Mouse (Mus musculus): ENCODE measurements at regions not wholly inside any gene's neighbourhood (a gene's known extent, or its start where the extent isn't known, plus 50 kb on each side); places are given as distances from the start of the nearest gene placed in this dataset.

GRCm38 (mm10) chr15:61168842-61169416 lies 246.1 kb upstream of the A1bg start:
- no peak overlapping the region for H3K4me3 ChIP-seq (ENCODE audit: insufficient read depth, low read depth, low read length)
- TF ChIP-seq POLR2A (IDR thresholded peaks at IDR 0.05; ENCODE audit: extremely low read depth, insufficient read depth, low read length) (no peak), CTCF (IDR thresholded peaks at IDR 0.05; ENCODE audit: low read depth, low read length) (no peak)
- 0 out of 2 replicates have a peak overlapping the region, but pooled peaks have one; percentile 17 for H3K27ac ChIP-seq (replicated peaks; ENCODE audit: insufficient read depth, low read depth, low read length)
- 29% methylated on average over 1 of the region's 1 CpGs for WGBS
- peaks cover 7% of the 10 kb centered on the region for H3K4me1 ChIP-seq (ENCODE audit: control insufficient read depth, insufficient read depth, low read length)
- no peaks in the 10 kb centered on the region for H3K36me3 ChIP-seq (ENCODE audit: control insufficient read depth, insufficient read depth, low read length)
- no peak overlapping the region for H3K9ac ChIP-seq (ENCODE audit: low read depth, low read length)
- peak; percentile 82 for DNase-seq (ENCODE audit: extremely low read depth, low read depth, low spot score)
- H3K79me2 ChIP-seq (ENCODE audit: control insufficient read depth, insufficient read depth, low read length) = no peaks in the 10 kb centered on the region
- no peaks in the 10 kb centered on the region for H3K27me3 ChIP-seq (ENCODE audit: control insufficient read depth, insufficient read depth, low read length)

GRCm38 (mm10) chr15:61165050-61165449 lies 242.2 kb upstream of the A1bg start:
- WGBS = 73% methylated on average over 5 of the region's 5 CpGs

DNA sequence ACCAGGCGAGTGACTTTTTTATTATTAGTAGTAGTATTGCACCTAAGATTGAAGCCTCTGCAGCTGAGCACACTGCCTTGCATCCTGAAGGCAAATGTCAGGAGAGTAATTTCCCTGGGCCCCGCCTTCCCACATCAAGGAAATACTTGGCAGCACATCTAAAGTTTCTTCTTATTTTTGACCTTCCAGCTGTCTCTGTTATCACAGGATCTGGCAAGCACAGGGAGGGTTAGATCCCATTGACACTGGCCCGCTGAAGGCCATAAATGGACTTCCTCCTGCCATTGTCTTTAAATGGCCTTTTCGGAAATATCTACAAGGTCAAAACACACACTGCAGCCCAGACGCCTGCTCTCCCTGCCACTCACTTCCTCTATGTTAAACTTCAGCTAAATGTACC lies 238.6 kb upstream of the A1bg start:
- TF ChIP-seq CTCF (IDR thresholded peaks at IDR 0.05; ENCODE audit: low read depth, low read length) (no peak), POLR2A (IDR thresholded peaks at IDR 0.05; ENCODE audit: extremely low read depth, insufficient read depth, low read length) (no peak)
- Histone ChIP-seq H3K36me3 (ENCODE audit: control insufficient read depth, insufficient read depth, low read length) (no peaks in the 10 kb centered on the region), H3K9ac (ENCODE audit: low read depth, low read length) (no peak overlapping the region), H3K27me3 (ENCODE audit: control insufficient read depth, insufficient read depth, low read length) (no peaks in the 10 kb centered on the region), H3K79me2 (ENCODE audit: control insufficient read depth, insufficient read depth, low read length) (no peaks in the 10 kb centered on the region), H3K4me3 (ENCODE audit: insufficient read depth, low read depth, low read length) (no peak overlapping the region), H3K27ac (replicated peaks; ENCODE audit: insufficient read depth, low read depth, low read length) (no peak overlapping the region), H3K4me1 (ENCODE audit: control insufficient read depth, insufficient read depth, low read length) (no peaks in the 10 kb centered on the region)
- DNase-seq (ENCODE audit: extremely low read depth, low read depth, low spot score) = no peak
- WGBS = 75% methylated on average over 5 of the region's 5 CpGs

More at GRCm38 (mm10) chr15:61165050-61165449, 242.2 kb upstream of the A1bg start:
- no peak for DNase-seq (ENCODE audit: extremely low read depth, low read depth, low spot score)
- Histone ChIP-seq H3K4me3 (ENCODE audit: insufficient read depth, low read depth, low read length) (no peak overlapping the region), H3K9ac (ENCODE audit: low read depth, low read length) (no peak overlapping the region), H3K4me1 (ENCODE audit: control insufficient read depth, insufficient read depth, low read length) (peaks cover 7% of the 10 kb centered on the region), H3K27ac (replicated peaks; ENCODE audit: insufficient read depth, low read depth, low read length) (no peak overlapping the region), H3K36me3 (ENCODE audit: control insufficient read depth, insufficient read depth, low read length) (no peaks in the 10 kb centered on the region), H3K79me2 (ENCODE audit: control insufficient read depth, insufficient read depth, low read length) (no peaks in the 10 kb centered on the region), H3K27me3 (ENCODE audit: control insufficient read depth, insufficient read depth, low read length) (no peaks in the 10 kb centered on the region)
- no peak for TF ChIP-seq CTCF (IDR thresholded peaks at IDR 0.05; ENCODE audit: low read depth, low read length)
- TF ChIP-seq POLR2A (IDR thresholded peaks at IDR 0.05; ENCODE audit: extremely low read depth, insufficient read depth, low read length) = no peak

GRCm38 (mm10) chr15:61160666-61161065 lies 237.9 kb upstream of the A1bg start:
- DNase-seq (ENCODE audit: extremely low read depth, low read depth, low spot score) = no peak
- WGBS = 45% methylated on average over 1 of the region's 1 CpGs
- Histone ChIP-seq H3K27me3 (ENCODE audit: control insufficient read depth, insufficient read depth, low read length) (no peaks in the 10 kb centered on the region), H3K4me1 (ENCODE audit: control insufficient read depth, insufficient read depth, low read length) (no peaks in the 10 kb centered on the region), H3K4me3 (ENCODE audit: insufficient read depth, low read depth, low read length) (no peak overlapping the region), H3K9ac (ENCODE audit: low read depth, low read length) (no peak overlapping the region), H3K36me3 (ENCODE audit: control insufficient read depth, insufficient read depth, low read length) (no peaks in the 10 kb centered on the region), H3K27ac (replicated peaks; ENCODE audit: insufficient read depth, low read depth, low read length) (no peak overlapping the region), H3K79me2 (ENCODE audit: control insufficient read depth, insufficient read depth, low read length) (no peaks in the 10 kb centered on the region)
- TF ChIP-seq POLR2A (IDR thresholded peaks at IDR 0.05; ENCODE audit: extremely low read depth, insufficient read depth, low read length) (no peak), CTCF (IDR thresholded peaks at IDR 0.05; ENCODE audit: low read depth, low read length) (no peak)

DNA sequence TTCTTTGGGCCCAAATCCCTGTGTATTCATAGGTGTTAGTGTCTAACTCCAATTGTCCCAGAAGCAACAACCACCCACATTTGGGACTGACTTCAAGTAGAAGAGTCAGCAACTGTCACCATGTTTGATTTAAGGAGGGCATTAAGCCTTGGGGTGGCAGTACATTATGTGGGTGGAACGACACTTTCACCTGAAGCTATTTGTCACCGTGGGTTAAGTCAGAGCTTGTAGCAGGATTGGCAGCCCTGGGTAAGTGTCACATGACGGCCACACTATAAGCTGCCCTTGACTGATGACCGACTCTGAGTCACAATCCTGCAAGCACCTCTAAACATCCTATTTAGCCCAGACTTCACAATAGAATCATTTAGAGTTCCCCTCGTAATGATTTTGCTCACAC lies 236.7 kb upstream of the A1bg start:
- DNase-seq (ENCODE audit: extremely low read depth, low read depth, low spot score) = no peak
- Histone ChIP-seq H3K79me2 (ENCODE audit: control insufficient read depth, insufficient read depth, low read length) (no peaks in the 10 kb centered on the region), H3K4me1 (ENCODE audit: control insufficient read depth, insufficient read depth, low read length) (no peaks in the 10 kb centered on the region), H3K27me3 (ENCODE audit: control insufficient read depth, insufficient read depth, low read length) (no peaks in the 10 kb centered on the region), H3K9ac (ENCODE audit: low read depth, low read length) (no peak overlapping the region), H3K27ac (replicated peaks; ENCODE audit: insufficient read depth, low read depth, low read length) (no peak overlapping the region), H3K4me3 (ENCODE audit: insufficient read depth, low read depth, low read length) (no peak overlapping the region), H3K36me3 (ENCODE audit: control insufficient read depth, insufficient read depth, low read length) (no peaks in the 10 kb centered on the region)
- WGBS = 91% methylated on average over 5 of the region's 5 CpGs
- no peak for TF ChIP-seq POLR2A (IDR thresholded peaks at IDR 0.05; ENCODE audit: extremely low read depth, insufficient read depth, low read length)
- no peak for TF ChIP-seq CTCF (IDR thresholded peaks at IDR 0.05; ENCODE audit: low read depth, low read length)

DNA sequence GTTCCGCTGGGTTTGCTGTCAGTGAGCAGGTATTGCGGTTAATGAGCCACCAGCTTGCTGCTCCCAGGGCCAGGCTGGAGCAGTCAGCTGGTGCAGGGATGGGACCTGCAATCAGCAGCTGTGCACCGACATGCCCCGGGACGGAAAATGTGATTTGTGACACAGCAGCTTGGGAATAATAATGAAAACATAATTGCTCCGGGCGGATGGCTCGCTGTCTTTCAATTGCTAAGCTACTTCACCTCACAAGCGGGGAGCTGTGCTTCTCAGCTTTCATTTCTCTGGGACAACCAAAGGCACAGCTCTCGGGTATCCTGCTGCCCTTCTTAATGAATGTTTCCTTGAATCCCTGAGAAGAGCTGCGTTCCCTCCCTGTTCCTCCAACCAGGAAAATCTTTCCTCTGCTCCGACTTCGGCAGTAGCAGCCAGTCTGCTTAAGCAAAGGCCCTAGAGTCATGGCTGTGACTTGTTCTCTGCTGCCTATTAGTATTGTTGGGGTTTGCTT lies 235.3 kb upstream of the A1bg start:
- no peak for TF ChIP-seq CTCF (IDR thresholded peaks at IDR 0.05; ENCODE audit: low read depth, low read length)
- TF ChIP-seq POLR2A (IDR thresholded peaks at IDR 0.05; ENCODE audit: extremely low read depth, insufficient read depth, low read length) = no peak
- Histone ChIP-seq H3K36me3 (ENCODE audit: control insufficient read depth, insufficient read depth, low read length) (no peaks in the 10 kb centered on the region), H3K27me3 (ENCODE audit: control insufficient read depth, insufficient read depth, low read length) (no peaks in the 10 kb centered on the region), H3K4me3 (ENCODE audit: insufficient read depth, low read depth, low read length) (peak overlapping the region; percentile 34; the same call in 1 of the 2 replicates), H3K4me1 (ENCODE audit: control insufficient read depth, insufficient read depth, low read length) (no peaks in the 10 kb centered on the region), H3K9ac (ENCODE audit: low read depth, low read length) (no peak overlapping the region), H3K27ac (replicated peaks; ENCODE audit: insufficient read depth, low read depth, low read length) (no peak overlapping the region), H3K79me2 (ENCODE audit: control insufficient read depth, insufficient read depth, low read length) (no peaks in the 10 kb centered on the region)
- WGBS = 61% methylated on average over 13 of the region's 13 CpGs
- no peak for DNase-seq (ENCODE audit: extremely low read depth, low read depth, low spot score)

Measured in liver, adult 2 months (tissue).